Mouse (Mus musculus) thymus, postnatal 14 days (tissue): Measurements from ENCODE around the gene Gm3373.
"Not testable (repeated sequence)": the region's sequence is repeated elsewhere in the genome, so short reads cannot be mapped to it uniquely, and the experiment has no call there.

Experiments
- DNase-seq: peaks from one replicate; pipeline ENCODE4 v3.0.0; 2021

Gm3373 gene

DNA sequence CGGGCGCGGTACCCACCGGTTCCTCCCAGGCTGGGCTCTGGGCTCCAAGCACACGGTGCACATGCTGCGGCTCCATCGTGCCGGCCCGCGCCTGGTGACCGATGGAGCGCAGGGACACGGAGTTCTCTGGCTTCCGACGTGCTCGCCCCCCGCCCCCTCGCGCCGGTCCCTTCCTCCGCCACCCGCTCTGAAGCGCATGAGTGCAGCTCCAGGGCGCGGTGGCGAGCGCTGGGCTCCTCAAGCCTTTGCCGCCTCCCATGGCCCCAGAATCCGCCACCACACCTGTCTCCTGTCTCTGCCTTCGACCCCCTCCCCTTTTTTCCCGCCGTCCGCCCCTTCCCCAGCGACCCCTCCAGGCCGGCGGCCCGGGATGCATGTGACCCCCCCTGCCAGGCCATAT is at the start of gene Gm3373:
Gene Gm3373, minus strand, starts transcription at position 101 of the 400 bp plus-strand sequence.
- DNase-seq: not testable (repeated sequence)

DNA sequence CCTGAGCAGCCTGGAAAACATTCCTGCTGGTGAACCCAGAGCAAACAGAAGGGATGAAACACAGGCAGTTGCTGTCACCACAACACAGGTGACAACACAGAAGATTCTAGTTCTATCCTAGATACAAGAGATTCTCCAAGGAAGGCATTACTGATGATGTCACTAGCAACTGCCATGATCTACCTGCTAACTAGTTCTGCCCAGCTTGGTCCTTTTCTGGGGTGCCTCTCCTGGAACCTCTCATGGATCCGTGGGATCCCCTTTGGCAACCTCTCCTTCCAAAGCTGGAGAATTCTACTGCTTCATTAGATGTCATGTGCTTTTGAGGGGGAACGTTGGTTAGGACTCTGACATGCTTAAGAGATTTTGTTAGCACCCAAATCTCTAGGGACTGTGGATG is 54.0 kb downstream of the Gm3373 start, which contains the start of gene Gm9603:
Gene Gm9603, minus strand, starts transcription at position 101 of the 400 bp plus-strand sequence.
- DNase-seq: not testable (repeated sequence)
